Mouse (Mus musculus) bone marrow macrophage, adult 2 months (primary cell): ENCODE measurements around the gene Lrrc75b.

Experiments
- CTCF ChIP-seq: IDR thresholded peaks from 2 replicates; pipeline ENCODE4 v1.5.1; 2012; ENCODE audit warnings: low read depth, mild to moderate bottlenecking, low read length, moderate library complexity
- POLR2A ChIP-seq: IDR thresholded peaks from 2 replicates; pipeline ENCODE4 v1.6.1; 2012; ENCODE audit warnings: mild to moderate bottlenecking, low read depth, low read length, borderline replicate concordance

DNA sequence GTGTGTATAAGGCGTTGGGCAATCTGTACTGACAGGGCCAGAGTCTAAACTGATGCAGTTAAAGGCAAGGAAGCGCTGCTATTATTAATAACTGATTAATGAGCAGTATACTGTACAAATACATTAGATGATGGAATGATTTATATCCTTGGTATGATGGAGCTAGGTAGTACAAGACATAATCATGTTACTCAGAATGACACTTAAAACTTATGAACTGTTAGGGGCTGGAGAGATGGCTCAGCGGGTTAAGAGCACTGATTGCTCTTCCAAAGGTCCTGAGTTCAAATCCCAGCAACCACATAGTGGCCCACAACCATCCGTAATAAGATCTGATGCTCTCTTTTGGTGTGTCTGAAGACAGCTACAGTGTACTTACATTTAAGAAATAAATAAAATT is 47.1 kb upstream of the Lrrc75b start:
- TF ChIP-seq CTCF (no peak), POLR2A (no peak)
